Mouse (Mus musculus) embryonic stem cell, embryonic (primary cell): ENCODE measurements around the gene Esyt1.

Experiments
- CTCF ChIA-PET, 4 experiments: fragments of 300-600 bp in 2 of 4; fragments of 350-600 bp in 2 of 4; sonication (Branson Sonifier 250); formaldehyde crosslinking; loops; one replicate each; lab custom pipeline; 2022; ENCODE audit warnings: inconsistent platforms in 2 of 4; lab: Charles Lee
- POLR2A ChIA-PET, 4 experiments: fragments of 300-600 bp in 2 of 4; fragments of 350-600 bp in 2 of 4; sonication (Branson Sonifier 250); formaldehyde crosslinking; loops; one replicate each; lab custom pipeline; 2022; ENCODE audit warnings: antibody characterized with exemption in 4 of 4, inconsistent platforms in 1 of 4; lab: Charles Lee

The Esyt1 gene

DNA sequence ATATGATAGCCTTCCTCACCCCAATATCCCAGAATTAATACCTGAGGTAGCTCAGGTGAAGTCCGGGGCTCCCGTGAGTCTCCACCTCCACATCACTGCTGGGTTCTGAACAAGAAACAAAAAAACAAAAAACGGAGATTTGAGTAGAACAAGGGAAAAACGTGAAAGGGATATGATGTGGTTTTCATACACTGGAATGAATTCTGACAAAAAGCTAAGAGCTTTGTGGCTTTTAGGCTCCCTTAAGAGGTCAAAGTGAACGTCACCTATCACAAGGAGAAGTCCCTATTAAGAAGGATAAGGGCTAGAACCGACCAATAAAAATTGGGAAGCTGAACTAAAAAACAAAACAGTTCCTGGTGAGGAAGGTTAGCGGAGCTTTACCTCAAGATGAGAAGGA, 21.1 kb upstream of the Esyt1 start:
- ChIA-PET CTCF (interaction anchor here in 3 of 4 experiments (0.9 to 2.8 kb wide), 20 partner anchors 10 to 366 kb away, joined by 3 to 18 read pairs (median 5); partner anchors contain the start of genes Esyt1 (in 3 of the 3), Coq10a (in 1 of the 3), Myl6 (in 1 of the 3) and Myl6b (in 1 of the 3)), POLR2A (interaction anchor here in 3 of 4 experiments (0.6 to 5.3 kb wide), 92 partner anchors 7 to 940 kb away, joined by 3 to 250 read pairs (median 7); partner anchors contain the start of genes Esyt1 (in 3 of the 3), Myl6b (in 3 of the 3), Coq10a (in 2 of the 3) and Cs (in 2 of the 3))

DNA sequence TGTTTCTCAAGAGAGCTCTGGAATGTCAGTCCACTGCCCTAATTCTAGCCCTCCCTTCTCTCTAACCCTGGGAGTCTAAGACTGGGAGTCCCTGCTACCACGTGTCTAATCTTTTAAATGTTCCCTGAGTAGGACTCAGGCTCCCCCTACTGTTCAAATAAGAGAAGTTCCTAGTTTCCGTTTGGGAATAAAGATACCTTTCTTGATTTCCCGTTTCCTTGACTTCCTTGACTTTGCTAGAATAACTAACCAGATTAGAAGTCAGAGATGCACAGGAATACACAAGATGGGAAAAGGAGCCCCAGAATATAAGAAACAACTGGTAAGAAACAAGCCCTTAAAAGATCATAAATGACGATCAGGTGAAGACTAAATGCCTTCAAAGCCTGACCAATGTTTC, 20.7 kb upstream of the Esyt1 start:
- ChIA-PET CTCF (interaction anchor here (0.6 to 2.8 kb wide), 19 partner anchors 10 to 188 kb away, joined by 3 to 18 read pairs (median 5); partner anchors contain the start of genes Esyt1 (in 2 of the 4), Coq10a (in 1 of the 4), Myl6 (in 1 of the 4) and Myl6b (in 1 of the 4)), POLR2A (interaction anchor here in 3 of 4 experiments (0.6 to 5.3 kb wide), 65 partner anchors 7 to 508 kb away, joined by 3 to 250 read pairs (median 8); partner anchors contain the start of genes Esyt1 (in 3 of the 3), Myl6b (in 3 of the 3), Myl6 (in 2 of the 3) and Nabp2 (in 2 of the 3))

DNA sequence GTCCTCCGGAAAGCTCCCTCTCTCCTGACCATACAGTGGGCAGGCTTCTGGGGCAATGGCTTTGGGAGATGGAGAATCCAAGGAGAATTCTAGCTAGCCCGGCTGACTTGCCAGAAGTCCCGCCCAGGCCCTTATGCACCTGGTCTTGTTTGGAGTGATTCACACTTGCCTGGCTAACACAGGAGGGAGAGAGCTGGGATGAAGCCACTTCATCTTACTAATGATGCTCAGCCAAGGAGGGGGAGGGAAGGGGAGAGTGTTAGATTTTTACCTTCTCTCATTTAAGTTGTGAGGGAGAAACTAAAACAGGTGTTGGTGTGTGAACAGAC, 19.9 kb upstream of the Esyt1 start:
- ChIA-PET CTCF (interaction anchor here (0.5 to 2.8 kb wide), 13 partner anchors 10 to 244 kb away, joined by 3 to 18 read pairs (median 4); partner anchors contain the start of genes Myl6b (in 1 of the 4), Nabp2 (in 1 of the 4), Pa2g4 (in 1 of the 4) and Rnf41 (in 1 of the 4)), POLR2A (interaction anchor here in 3 of 4 experiments (0.5 to 5.3 kb wide), 30 partner anchors 10 to 481 kb away, joined by 3 to 250 read pairs (median 8); partner anchors contain the start of genes Esyt1 (in 3 of the 3), Myl6b (in 2 of the 3), Pa2g4 (in 2 of the 3) and Pan2 (in 2 of the 3))

DNA sequence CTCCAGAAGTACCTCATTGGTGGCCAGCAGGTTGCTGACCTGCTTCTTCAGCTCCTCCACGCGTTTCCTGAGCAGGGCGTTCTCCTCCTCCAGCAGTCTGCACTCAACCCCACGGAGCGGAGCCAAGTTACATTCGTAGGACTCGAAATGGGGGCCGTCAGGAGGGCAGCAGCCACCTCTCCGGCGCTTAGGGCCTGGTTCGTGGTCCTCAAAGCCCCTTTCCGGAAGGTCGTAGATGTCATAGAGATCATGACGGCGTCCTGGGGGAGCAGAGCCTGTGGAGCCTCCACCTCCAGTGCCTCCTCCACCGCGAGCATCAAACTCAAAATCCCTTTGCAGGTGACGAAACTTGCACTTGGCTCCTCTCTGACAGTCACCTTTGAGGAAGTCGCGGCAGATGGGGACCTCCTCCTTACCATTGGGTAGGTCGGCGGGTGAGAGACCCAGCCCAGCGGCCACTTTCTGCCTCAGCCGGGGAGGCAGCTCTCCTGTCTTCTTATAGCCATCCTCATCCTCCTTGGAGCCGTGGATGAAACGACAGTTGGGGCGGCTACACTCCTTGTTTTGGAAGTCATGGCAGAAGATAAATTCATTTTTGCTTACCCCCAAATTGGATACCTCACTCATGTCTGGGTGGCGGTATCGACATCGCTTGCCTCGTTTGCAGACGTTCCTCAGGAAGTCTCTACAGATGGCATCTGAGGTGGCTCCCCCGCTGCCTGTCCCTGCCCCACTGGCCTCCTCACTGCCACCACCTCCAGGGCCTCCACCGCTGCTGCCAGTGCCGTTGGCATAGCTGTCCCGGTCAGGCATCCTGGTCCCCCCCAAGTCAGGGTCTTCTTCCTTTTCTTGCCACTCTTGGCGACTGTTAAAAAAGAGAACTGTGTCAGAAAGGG, 19.3 kb upstream of the Esyt1 start:
- ChIA-PET CTCF (interaction anchor here in 2 of 4 experiments (0.5 to 2.8 kb wide), 8 partner anchors 10 to 244 kb away, joined by 3 to 18 read pairs (median 4); partner anchors contain the start of genes Nabp2 (in 1 of the 2), Pa2g4 (in 1 of the 2) and Rnf41 (in 1 of the 2)), POLR2A (interaction anchor here in 3 of 4 experiments (0.5 to 5.3 kb wide), 27 partner anchors 9 to 480 kb away, joined by 3 to 250 read pairs (median 10); partner anchors contain the start of genes Esyt1 (in 3 of the 3), Pa2g4 (in 2 of the 3), Myl6 (in 1 of the 3) and Myl6b (in 1 of the 3))

DNA sequence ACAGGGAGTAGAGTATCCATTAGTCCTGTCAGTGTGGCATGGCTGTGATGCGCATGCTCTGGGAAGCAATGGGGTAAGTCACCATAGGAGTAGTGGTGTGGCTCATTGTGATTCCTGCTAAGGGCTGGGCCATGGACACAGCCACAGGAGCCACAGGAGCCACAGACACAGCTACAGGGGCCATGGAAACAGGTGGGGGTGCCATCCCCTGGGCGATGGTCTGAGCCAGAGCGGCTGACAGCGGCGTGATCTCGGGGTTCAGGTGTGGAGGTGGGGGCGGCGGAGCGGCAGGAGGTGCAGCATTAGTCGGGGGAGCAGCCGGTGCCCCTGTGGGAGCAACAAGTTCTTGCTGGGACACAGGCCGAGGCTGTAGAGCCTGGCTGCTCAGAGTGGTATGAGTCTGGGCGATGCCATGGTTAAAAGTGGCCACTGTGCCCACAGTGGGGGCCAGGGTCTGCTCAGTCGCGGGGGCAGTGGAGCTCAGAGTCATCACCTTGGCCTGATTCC, 18.5 kb upstream of the Esyt1 start:
- POLR2A ChIA-PET, result interaction anchor here in 3 of 4 experiments (0.6 to 5.3 kb wide), 13 partner anchors 8 to 174 kb away, joined by 3 to 250 read pairs (median 52); partner anchors contain the start of genes Esyt1 (in 3 of the 3), Pa2g4 (in 2 of the 3) and Myl6 (in 1 of the 3)
- CTCF ChIA-PET, result no interaction called here

DNA sequence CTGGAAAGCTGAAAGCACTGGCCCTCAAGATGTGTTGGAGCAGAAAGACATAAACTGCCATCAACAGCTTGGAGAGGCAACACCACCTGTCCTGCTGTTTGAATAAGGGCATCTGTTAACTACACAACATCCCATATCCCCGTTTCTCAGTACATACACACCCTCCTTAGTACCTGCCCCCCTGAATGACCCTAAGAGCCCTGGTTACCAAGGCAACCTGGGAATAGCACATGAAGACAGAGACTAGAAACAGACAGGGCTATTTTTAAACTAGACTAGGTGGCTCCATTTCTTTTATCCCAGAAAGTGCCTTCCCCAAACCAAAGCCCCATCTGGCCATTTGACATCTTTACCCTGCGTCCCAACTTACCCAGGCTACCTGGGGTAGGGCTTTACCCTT, 17.4 kb upstream of the Esyt1 start:
- CTCF ChIA-PET, result no interaction called here
- POLR2A ChIA-PET, result interaction anchor here in 2 of 4 experiments (0.8 to 3.5 kb wide), 4 partner anchors 17 to 81 kb away, joined by 3 to 19 read pairs (median 4); partner anchors contain the start of gene Esyt1 (in 2 of the 2)

DNA sequence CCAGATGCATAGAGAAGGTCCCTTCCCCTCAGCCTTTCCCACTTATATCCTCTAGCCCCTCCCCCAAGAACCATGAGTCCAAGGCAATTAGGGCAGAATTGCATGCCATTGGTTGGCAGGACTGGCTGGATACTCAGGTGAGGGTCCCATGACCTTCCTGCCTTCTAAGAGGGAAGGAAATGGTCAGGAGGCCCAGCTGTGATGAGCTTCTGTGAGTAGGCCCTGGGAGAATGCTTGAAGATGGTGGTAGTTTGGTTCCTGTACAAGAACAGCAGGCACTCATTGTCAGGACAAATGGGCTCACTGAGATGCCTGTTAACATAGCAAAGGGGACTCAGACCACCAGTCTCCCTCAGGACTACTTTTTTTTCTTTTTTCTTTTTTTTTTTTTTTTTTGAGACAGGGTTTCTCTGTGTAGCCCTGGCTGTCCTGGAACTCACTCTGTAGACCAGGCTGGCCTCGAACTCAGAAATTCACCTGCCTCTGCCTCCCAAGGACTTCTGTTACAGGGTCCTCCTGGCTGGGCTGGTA, 12.7 kb upstream of the Esyt1 start:
- POLR2A ChIA-PET, result interaction anchor here in 3 of 4 experiments (0.7 to 4.8 kb wide), 7 partner anchors 9 to 168 kb away, joined by 3 to 44 read pairs (median 6); partner anchors contain the start of genes Esyt1 (in 2 of the 3), Zc3h10 (in 2 of the 3), Nabp2 (in 1 of the 3) and Pa2g4 (in 1 of the 3)
- CTCF ChIA-PET, result interaction anchor here in 3 of 4 experiments (0.6 to 4.3 kb wide), 4 partner anchors 13 to 255 kb away, joined by 3 to 27 read pairs (median 4); partner anchors contain the start of gene Esyt1 (in 1 of the 3)

DNA sequence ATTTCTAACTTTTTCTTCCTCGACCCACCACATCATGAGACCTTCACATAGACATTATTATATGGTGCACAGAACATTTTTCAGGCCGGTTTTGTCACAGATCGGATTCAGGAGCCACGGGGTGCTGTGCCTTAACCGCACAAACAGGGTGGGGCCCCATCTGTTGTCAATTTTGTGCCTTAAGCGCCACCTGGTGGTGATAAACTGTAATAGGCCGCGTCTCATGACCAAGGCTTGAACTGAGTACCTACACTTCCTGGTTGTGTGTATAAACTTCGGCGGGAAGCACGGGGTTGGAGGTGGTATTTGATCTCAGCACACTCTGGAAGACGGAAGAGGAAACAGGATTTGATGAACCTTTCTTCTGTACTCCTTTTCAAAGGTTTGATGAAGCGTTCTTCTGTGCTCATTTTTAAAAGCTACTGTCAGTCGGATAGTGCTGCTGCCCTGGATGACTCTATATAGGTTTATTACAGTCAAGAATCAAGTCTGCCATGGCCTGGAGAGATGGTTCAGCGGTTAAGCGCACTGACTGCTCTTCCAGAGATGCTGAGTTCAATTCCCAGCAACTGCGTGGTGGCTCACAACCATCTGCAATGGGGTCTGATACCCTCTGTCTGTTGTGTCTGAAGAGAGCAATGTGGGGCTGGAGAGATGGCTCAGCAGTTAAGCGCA, 10.7 kb upstream of the Esyt1 start:
- ChIA-PET POLR2A (interaction anchor here (0.5 to 4.8 kb wide), 15 partner anchors 10 to 369 kb away, joined by 3 to 52 read pairs (median 5); partner anchors contain the start of genes Zc3h10 (in 3 of the 4), Esyt1 (in 2 of the 4), Myl6 (in 2 of the 4) and Nabp2 (in 1 of the 4)), CTCF (interaction anchor here (0.6 to 4.3 kb wide), 18 partner anchors 10 to 521 kb away, joined by 3 to 27 read pairs (median 4); partner anchors contain the start of genes Esyt1 (in 4 of the 4), Nabp2 (in 1 of the 4), Pa2g4 (in 1 of the 4) and Rnf41 (in 1 of the 4))

DNA sequence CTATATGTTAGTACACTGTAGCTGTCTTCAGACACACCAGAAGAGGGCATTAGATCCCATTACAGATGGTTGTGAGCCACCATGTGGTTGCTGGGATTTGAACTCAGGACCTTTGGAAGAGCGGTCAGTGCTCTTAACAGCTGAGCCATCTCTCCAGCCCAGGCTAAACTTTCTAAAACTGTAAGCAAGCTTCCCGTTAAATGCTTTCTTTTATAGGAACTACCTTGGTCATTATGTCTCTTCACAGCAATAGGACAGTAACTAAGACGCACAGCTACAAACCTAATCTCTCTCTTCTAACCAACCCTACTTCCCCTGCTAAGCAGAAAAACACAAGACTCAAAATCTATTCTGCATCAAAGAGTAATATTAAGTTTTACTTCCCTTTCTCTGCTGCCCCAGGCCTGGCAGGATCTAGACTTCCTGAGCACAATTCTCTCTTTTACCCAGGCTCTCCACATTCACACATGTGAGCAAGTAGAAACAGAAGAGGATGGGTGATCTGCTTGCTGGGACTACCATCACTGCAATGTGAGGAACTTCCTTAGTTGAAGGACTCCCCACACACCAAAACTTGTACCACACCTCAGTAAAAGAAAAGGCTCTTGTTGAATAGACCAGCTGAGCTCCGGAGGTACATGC, 10.1 kb upstream of the Esyt1 start:
- CTCF ChIA-PET, result interaction anchor here (0.6 to 4.3 kb wide), 19 partner anchors 10 to 520 kb away, joined by 3 to 27 read pairs (median 4); partner anchors contain the start of genes Esyt1 (in 4 of the 4), Zc3h10 (in 2 of the 4), Pa2g4 (in 1 of the 4) and Stat2 (in 1 of the 4)
- POLR2A ChIA-PET, result interaction anchor here (0.7 to 4.8 kb wide), 27 partner anchors 10 to 233 kb away, joined by 3 to 52 read pairs (median 5); partner anchors contain the start of genes Esyt1 (in 4 of the 4), Zc3h10 (in 4 of the 4), Myl6 (in 3 of the 4) and Nabp2 (in 2 of the 4)

DNA sequence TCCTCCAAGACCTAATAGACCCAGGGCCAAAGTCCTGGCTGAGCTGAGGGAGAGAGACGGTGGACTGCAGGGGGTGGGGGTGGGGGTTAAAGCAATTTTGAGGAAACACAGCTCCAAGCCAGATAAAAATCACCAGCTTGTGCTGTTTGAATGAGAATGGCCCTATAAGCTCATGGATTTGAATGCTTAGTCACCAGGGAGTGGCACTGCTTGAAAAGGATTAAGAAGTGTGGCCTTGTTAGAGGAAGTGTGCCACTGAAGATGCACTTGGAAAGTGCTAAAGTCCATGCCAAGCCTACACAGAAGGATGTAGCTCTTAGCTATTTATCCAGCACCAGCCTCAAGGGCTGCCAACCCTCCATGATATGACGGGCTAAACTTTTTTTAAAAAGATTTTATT, 9.5 kb upstream of the Esyt1 start:
- ChIA-PET POLR2A (interaction anchor here (0.7 to 4.8 kb wide), 30 partner anchors 9 to 273 kb away, joined by 3 to 52 read pairs (median 4); partner anchors contain the start of genes Esyt1 (in 4 of the 4), Zc3h10 (in 4 of the 4), Myl6 (in 2 of the 4) and Nabp2 (in 2 of the 4)), CTCF (interaction anchor here (0.6 to 4.3 kb wide), 17 partner anchors 9 to 251 kb away, joined by 3 to 27 read pairs (median 4); partner anchors contain the start of genes Esyt1 (in 3 of the 4), Zc3h10 (in 2 of the 4) and Pa2g4 (in 1 of the 4))

DNA sequence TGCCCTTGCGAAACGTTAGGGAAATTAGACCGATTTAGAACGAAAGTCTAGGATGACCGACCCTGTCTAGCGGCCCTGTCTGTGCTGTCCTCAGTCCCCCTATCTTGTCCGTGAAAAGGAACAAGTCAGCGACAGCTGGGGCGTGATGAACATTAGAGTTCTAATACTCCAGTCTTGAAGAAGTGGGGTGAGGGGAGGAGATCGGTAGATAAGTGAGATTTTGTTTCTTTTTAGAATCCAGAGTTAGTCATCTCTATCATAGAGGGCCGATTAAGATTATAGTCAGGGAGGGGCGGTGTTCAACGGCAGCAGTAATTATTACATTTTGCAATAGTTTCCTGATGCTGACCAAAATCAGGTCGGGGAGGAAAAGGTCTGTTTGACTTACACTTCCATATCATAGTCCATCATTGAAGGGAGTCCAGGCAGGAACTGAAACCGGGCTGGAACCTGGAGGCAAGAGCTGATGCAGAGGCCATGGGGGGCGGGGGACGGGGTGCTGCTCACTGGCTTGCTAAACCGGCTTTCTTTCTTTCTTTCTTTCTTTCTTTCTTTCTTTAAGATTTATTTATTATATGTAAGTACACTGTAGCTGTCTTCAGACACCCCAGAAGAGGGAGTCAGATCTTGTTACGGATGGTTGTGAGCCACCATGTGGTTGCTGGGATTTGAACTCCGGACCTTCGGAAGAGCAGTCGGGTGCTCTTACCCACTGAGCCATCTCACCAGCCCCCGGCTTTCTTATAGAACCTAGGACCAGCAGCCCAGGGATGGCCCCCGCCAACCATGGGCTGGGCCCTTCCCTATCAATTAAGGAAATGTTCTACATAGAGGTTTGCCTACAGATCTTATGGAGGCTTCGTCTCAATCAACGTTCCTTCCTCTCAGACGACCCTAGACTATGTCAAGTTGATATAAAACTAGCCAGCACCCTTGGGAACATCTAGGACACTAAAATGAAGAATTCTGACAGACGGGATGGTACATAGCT, 990 bp upstream of the Esyt1 start:
- POLR2A ChIA-PET, result interaction anchor here (0.6 to 7.0 kb wide), 125 partner anchors 8 to 1215 kb away, joined by 3 to 110 read pairs (median 5); partner anchors contain the start of genes Myl6 (in 3 of the 4), Myl6b (in 3 of the 4), Pa2g4 (in 3 of the 4) and Zc3h10 (in 3 of the 4)

DNA sequence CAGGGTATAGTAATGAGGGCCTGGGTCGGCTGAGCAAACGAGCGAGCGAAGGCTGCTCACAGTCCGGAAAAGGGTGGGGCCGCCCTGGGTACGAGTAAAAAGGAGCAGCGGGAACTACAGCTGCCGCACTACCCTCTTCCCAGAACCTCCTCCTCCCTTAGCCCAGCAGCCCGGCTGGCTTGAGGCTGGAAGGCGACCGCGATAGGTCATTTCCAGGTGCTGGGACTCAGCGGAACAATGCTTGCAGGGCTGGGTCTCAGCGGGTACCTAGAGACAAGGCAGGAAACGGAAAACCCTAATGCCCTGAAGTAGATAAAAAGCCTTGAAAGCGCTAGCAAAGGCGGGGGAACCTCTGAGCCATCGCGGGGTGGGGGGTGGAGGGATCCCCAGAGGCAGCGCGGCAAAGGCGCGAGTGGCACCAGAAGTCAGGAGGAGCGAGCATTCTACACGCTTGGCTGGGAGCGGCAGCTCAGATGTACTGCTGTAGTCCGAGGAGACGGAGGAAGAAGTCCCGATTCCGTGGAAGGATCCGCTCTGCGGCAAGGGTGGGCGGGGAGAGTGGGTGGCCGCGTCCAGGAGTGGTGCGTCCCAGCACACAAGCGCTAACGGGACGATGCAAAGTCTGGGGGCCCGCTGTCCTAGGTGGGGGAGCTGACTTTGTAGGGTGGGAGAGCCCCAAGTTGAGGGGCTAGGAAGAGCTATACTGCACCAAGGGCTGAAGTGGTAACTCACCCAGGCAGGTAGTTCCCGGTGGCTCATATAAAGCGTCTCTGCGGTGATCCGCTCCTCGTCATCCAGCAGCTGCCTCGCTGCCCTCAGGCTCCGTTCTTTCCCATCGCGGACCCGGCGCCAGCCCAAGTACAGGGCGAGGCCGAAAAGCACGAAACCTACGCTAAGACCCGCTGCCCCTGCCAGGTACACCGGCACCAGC, 674 bp downstream of the Esyt1 start:
- CTCF ChIA-PET, result interaction anchor here (0.5 to 3.1 kb wide), 35 partner anchors 8 to 1012 kb away, joined by 3 to 27 read pairs (median 5); partner anchors contain the start of genes Myl6b (in 3 of the 4), Nabp2 (in 3 of the 4), Rnf41 (in 3 of the 4) and Zc3h10 (in 3 of the 4)
- POLR2A ChIA-PET, result interaction anchor here (0.5 to 7.0 kb wide), 131 partner anchors 8 to 1163 kb away, joined by 3 to 110 read pairs (median 5); partner anchors contain the start of genes Zc3h10 (in 4 of the 4), Cnpy2 (in 3 of the 4), Myl6 (in 3 of the 4) and Myl6b (in 3 of the 4)

More for the DNA sequence above, 990 bp upstream of the Esyt1 start:
- CTCF ChIA-PET, result interaction anchor here (0.6 to 3.1 kb wide), 40 partner anchors 8 to 279 kb away, joined by 3 to 27 read pairs (median 4); partner anchors contain the start of genes Myl6b (in 3 of the 4), Zc3h10 (in 3 of the 4), Myl6 (in 2 of the 4) and Nabp2 (in 2 of the 4)
